In the genomic region with DNA sequence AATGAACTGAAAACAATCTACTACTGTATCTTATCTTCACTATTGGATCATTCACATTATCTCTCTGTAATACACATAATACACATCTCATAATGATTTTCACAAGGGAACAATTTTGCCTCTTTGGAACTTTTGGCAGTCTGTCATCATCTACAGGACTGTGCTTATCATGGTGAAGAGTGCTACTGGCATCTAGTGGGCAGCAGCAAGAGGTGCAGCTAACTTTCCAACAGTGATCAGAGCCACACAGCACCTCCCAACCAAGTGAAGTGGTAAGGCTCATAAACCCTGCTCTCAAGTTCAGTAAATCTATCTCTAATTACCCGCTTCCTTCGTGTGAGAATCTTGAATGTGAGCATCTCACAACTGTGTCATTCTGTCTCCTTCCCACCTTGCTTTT, we compare ENCODE assay signal across 8 mouse cellular contexts. TPM values are rescaled to one million over a fixed set of nuclear protein-coding genes. Genes with fewer than 3 reads are reported as not detected.
DNase-seq lines count a peak whose midpoint lies in the region; ATAC-seq and TF ChIP-seq lines count a peak whose summit lies in the region.

No protein-coding gene starts in this region.

- H3K27ac ChIP-seq in forebrain, postnatal 0 days (ENCODE audit: low read depth, low read length) = no peak overlapping the region
- no peak overlapping the region for H3K27ac ChIP-seq in small intestine, adult 2 months (ENCODE audit: insufficient read depth, low read depth, low read length)

- 31% methylated on average over 2 of the region's 2 CpGs for WGBS in forebrain, postnatal 0 days
- WGBS in small intestine, adult 2 months = 44% methylated on average over 2 of the region's 2 CpGs

- H3K4me1 ChIP-seq in forebrain, postnatal 0 days (ENCODE audit: insufficient read depth) = 0 out of 2 replicates have a peak, but pooled peaks cover 3% of the 10 kb centered on the region
- no peaks in the 10 kb centered on the region for H3K4me1 ChIP-seq in small intestine, adult 2 months (ENCODE audit: control insufficient read depth, insufficient read depth, insufficient read length, low read length)

- peak; percentile 99 for TF ChIP-seq CTCF in forebrain, postnatal 0 days (IDR thresholded peaks at IDR 0.05; ENCODE audit: low read depth)
- TF ChIP-seq CTCF in small intestine, adult 2 months (IDR thresholded peaks at IDR 0.05; ENCODE audit: extremely low read depth, insufficient read length, insufficient replicate concordance, low read depth, low read length) = peak; percentile 40; the same call in 1 of the 2 replicates

- H3K9me3 ChIP-seq in forebrain, postnatal 0 days (ENCODE audit: low read length) = no peaks in the 10 kb centered on the region

- H3K9ac ChIP-seq in forebrain, postnatal 0 days = no peak overlapping the region

- no peaks in the 10 kb centered on the region for H3K27me3 ChIP-seq in forebrain, postnatal 0 days (ENCODE audit: insufficient read depth, low read length)
- H3K27me3 ChIP-seq in small intestine, adult 2 months (ENCODE audit: control insufficient read depth, insufficient read depth, low read length) = no peaks in the 10 kb centered on the region

- no peak overlapping the region for H3K4me2 ChIP-seq in forebrain, postnatal 0 days (ENCODE audit: low read depth)

- DNase-seq in urinary bladder, postnatal 14 days (ENCODE audit: low spot score) = peak; percentile 41
- no peak for DNase-seq in urinary bladder, adult 2 months (ENCODE audit: low spot score)
- DNase-seq in cerebellum, adult 18-20 months = peak; percentile 52 to 59
- peak; percentile 84 for DNase-seq in forebrain, postnatal 0 days
- DNase-seq in left cerebral cortex, adult 18-20 months (ENCODE audit: low spot score in 2 of 2) = peak; percentile 34 to 55

- peaks cover 10% of the 10 kb centered on the region for H3K36me3 ChIP-seq in forebrain, postnatal 0 days (ENCODE audit: insufficient read depth)
- H3K36me3 ChIP-seq in small intestine, adult 2 months (ENCODE audit: control insufficient read depth, insufficient read depth, low read length) = peaks cover 13% of the 10 kb centered on the region

- H3K4me3 ChIP-seq in forebrain, postnatal 0 days (ENCODE audit: low read depth, low read length) = no peak overlapping the region
- no peak overlapping the region for H3K4me3 ChIP-seq in small intestine, adult 2 months (ENCODE audit: low read depth, low read length)

- TF ChIP-seq POLR2A in small intestine, adult 2 months (IDR thresholded peaks at IDR 0.05; ENCODE audit: low read depth, low read length) = no peak

- peak; percentile 92 for ATAC-seq in forebrain, postnatal 0 days
- peak; percentile 56 for ATAC-seq in inflammation-experienced regulatory T-cells, adult 6 months
- ATAC-seq in megakaryocyte, adult 5-6 weeks (ENCODE audit: poor library complexity, severe bottlenecking) = peak; percentile 80

RNA-seq across cellular contexts. Expression of gene Ate1, which starts 44.2 kb away (rescaled TPM):
- polyA plus RNA-seq in urinary bladder, adult 2 months (2012; rRNA removed) = 15.6 and 24.0 TPM in 2 replicates
- 44.2 and 50.8 TPM in 2 replicates for total RNA-seq in forebrain, postnatal 0 days (2014; rRNA removed)
- 65.6 and 97.7 TPM in 2 replicates for polyA plus RNA-seq in forebrain, postnatal 0 days (2015; fragmentation: Nextera tagmentation; extraction: Ambion mirVana)
- 10 to 100 TPM; 36.9 to 50.5 (median 42.6) TPM for polyA plus RNA-seq in inflammation-experienced regulatory T-cells, adult 6 months (2017; shearing (Covaris generic))
- 10 to 100 TPM; 71.1 to 71.3 TPM for total RNA-seq in left cerebral cortex, adult 18-20 months (2021)
- 27.5 and 39.2 TPM in 2 replicates for total RNA-seq in megakaryocyte, adult 5-6 weeks (2015)
- total RNA-seq in megakaryocyte, adult 5-6 weeks (2017) = 53.6 and 67.2 TPM in 2 replicates
- polyA plus RNA-seq in small intestine, adult 2 months (2012; rRNA removed) = 2.8 and 3.3 TPM in 2 replicates
